Mouse (Mus musculus) adipocyte (in vitro differentiated cells): ENCODE data around the gene Ckap4.
A peak's percentile ranks its signal among the peaks of the same experiment; 100 is the strongest.

ENCODE experiments used
- DNase-seq: peaks from one replicate; pipeline ENCODE4 v3.0.0-alpha.2; 2016; ENCODE audit warnings: low spot score

Ckap4 gene

GRCm38 (mm10) chr10:84533912-84534671, at the start of gene Ckap4:
Gene Ckap4 (minus strand): TSS chr10:84534062.
- DNase-seq = peak; percentile 24

GRCm38 (mm10) chr10:84582236-84582635, 48.4 kb upstream of the Ckap4 start:
- no peak for DNase-seq

- no peak for DNase-seq
Measured at GRCm38 (mm10) chr10:84581191-84581590, 47.3 kb upstream of the Ckap4 start.

- no peak for DNase-seq
Measured at GRCm38 (mm10) chr10:84579527-84579926, 45.7 kb upstream of the Ckap4 start.

GRCm38 (mm10) chr10:84578738-84579137, 44.9 kb upstream of the Ckap4 start:
- no peak for DNase-seq

- DNase-seq = peak; percentile 90
Measured at GRCm38 (mm10) chr10:84577071-84577727, 43.3 kb upstream of the Ckap4 start.

- peak; percentile 96 for DNase-seq
Measured at GRCm38 (mm10) chr10:84576395-84577070, 42.7 kb upstream of the Ckap4 start, which contains the start of gene Tcp11l2. Gene Tcp11l2 (plus strand): TSS chr10:84576626.

GRCm38 (mm10) chr10:84576029-84576394, 42.1 kb upstream of the Ckap4 start:
- no peak for DNase-seq

- DNase-seq = no peak
Measured at GRCm38 (mm10) chr10:84573671-84574420, 40.0 kb upstream of the Ckap4 start.

- DNase-seq = no peak
Measured at GRCm38 (mm10) chr10:84571052-84571639, 37.3 kb upstream of the Ckap4 start.

GRCm38 (mm10) chr10:84564427-84564826, 30.6 kb upstream of the Ckap4 start:
- no peak for DNase-seq

GRCm38 (mm10) chr10:84562567-84563554, 29.0 kb upstream of the Ckap4 start:
- DNase-seq = no peak

- no peak for DNase-seq
Measured at GRCm38 (mm10) chr10:84562121-84562520, 28.3 kb upstream of the Ckap4 start.

GRCm38 (mm10) chr10:84559986-84560385, 26.1 kb upstream of the Ckap4 start:
- DNase-seq = no peak

GRCm38 (mm10) chr10:84558511-84558910, 24.6 kb upstream of the Ckap4 start:
- no peak for DNase-seq

- DNase-seq = no peak
Measured at GRCm38 (mm10) chr10:84556120-84556519, 22.3 kb upstream of the Ckap4 start.

- no peak for DNase-seq
Measured at GRCm38 (mm10) chr10:84554291-84555009, 20.6 kb upstream of the Ckap4 start.

- no peak for DNase-seq
Measured at GRCm38 (mm10) chr10:84552477-84552876, 18.6 kb upstream of the Ckap4 start.

- no peak for DNase-seq
Measured at GRCm38 (mm10) chr10:84551846-84552245, 18.0 kb upstream of the Ckap4 start.

- DNase-seq = no peak
Measured at GRCm38 (mm10) chr10:84549920-84550293, 16.0 kb upstream of the Ckap4 start.
